Mouse (Mus musculus): Measurements from ENCODE around the gene Map7.

Map7 gene

DNA sequence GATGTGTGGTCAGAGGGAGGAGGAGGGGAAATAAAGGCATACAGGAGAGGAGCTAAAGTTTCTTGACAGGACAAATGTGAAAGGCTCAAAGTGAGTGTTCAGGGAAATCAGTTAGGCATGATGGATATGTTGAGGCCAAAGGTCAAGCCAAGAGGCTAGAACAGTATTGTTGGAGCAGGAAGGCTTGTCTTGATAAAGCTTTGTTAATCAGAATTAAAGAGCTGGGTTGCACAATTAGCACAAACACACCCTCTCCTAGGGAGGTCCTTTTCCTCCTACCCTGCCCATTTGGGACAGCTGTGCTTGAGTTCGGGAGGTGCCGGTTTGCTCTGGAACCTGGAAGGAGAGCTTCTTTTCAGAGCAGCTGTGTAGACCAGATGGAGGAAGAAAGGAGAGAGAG, 5.2 kb downstream of the Map7 start:
- DNase-seq (ENCODE audit: low spot score), result no peak

DNA sequence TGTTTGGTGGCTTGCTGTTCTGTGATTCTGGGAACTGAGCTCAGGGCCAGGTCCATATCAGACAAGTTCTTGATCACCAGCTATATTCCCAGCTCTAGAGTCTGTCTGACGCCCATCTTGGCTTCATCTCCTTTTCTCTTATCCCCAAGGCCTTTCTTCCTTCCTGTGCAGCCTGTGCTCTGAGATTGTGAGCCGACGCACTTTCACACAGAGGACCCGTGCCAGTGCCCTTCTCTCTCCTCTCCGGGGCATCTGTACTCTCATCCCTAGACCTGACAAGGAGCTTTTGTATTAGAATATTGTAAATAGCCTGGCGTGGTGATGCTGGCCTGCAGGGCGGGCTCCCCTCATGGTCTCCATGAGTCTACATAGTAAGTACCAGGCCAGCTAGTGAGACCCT, 7.1 kb downstream of the Map7 start:
- no peak for DNase-seq (ENCODE audit: low spot score)

DNA sequence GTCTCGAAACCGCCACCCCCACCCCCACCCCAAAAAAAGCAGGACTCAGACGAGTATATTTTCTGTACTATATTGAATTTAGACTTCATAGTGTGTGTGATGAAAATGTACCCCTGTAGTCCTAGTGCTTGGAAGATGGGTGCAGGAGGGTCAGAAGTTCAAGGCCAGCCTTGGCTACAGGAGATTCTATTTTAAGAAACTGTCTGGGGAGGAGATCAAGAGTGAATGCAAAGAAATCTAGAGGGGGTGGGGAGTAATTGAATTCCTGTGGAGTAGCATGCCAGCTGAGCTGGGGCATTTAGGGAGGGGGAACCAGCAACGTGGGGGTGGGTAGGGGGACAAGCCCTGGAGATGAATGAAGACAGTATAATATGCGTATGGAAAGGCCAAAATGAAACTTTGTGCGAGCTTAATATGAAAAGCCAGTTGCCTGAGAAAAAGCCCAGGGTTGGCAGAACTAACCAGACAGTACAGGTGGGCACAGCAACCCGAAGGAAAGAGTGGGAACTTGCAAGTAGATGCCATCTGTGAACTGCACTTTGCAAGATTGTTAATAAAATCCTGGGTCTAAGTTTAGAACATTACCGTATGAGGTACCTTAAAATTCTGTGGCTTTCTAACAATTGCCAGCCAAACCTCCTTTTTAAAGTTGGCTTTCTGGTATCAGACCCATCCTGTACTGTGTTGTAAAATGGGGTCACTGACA, 8.9 kb downstream of the Map7 start:
- no peak for DNase-seq (ENCODE audit: low spot score)

DNA sequence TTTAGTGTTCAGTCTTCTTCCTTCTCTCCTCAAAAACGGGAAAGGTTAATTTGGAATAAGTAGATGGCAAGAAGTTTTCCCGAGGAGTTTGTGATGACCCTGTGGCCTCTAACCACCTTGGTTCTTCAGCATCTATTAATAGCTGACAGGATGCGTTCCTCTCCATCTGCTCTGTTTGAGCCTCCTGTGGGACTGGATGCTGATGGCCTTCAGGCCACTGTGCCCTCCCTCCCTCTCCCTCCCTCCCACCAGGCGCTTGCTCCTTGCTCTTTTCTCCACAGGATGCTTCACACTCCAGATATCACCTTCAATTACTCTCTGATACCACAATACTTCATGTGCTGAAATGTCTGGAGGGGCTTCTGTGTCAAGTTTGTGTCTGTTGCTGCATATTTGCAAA, 10.5 kb downstream of the Map7 start:
- DNase-seq (ENCODE audit: low spot score), result no peak

DNA sequence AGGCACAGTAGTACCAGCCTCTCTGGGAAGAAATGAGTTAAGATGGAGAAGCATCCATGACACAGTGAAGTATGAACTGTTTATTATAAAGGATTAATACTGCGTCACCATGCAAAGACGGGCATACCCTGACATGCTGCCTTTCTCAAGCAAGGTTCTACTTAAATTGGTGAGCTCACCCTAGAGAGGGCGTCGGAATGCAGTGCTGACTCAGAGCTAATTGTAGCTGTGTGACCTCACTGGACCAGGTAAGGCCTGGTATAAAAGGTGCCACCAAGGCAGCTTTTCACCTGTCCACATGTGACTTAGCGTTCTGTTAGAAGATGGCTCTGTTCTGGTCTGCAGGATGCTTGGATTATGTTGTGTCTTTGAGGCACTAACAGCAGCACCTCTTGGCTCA, 11.0 kb downstream of the Map7 start:
- DNase-seq (ENCODE audit: low spot score), result no peak

DNA sequence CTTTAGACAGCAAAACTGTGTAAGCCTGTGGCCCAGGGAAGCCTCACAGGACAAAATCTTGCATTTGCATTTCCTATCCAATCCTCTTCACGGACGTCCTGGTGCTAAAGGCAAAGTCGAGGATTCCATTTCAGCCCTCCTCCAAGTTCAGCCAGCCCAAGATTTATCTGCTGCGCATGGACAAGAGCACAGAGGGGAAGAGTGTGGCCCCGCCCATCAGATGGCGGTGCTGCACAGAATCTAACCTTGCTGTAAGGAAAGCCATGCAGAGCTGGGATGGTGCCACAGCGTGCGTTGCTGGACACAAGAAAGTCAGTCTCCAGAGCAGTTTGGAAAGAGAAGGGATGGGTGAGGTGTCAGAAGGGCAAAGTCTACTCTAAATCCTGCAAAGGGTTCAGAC, 12.6 kb downstream of the Map7 start:
- no peak for DNase-seq (ENCODE audit: low spot score)

DNA sequence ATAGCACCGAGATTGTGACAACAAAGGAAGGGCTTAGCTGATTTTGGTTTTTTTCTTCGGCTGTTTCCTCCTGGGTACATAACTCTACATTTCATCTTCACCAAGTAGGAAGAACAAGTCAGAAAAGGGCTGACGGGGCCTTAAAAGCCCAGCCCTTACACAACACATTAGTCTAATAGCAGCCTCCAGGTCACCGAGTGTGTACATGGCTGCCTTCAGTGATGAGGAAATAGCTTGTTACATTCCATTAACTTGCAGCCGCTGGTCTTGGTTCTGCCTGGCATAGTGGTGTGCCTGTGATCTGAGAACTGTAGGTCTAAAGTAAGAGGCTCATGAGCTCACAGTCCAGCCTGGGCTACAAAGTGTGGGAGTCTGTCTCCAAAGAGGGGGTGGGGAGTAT, 16.5 kb downstream of the Map7 start:
- DNase-seq (ENCODE audit: low spot score), result no peak

DNA sequence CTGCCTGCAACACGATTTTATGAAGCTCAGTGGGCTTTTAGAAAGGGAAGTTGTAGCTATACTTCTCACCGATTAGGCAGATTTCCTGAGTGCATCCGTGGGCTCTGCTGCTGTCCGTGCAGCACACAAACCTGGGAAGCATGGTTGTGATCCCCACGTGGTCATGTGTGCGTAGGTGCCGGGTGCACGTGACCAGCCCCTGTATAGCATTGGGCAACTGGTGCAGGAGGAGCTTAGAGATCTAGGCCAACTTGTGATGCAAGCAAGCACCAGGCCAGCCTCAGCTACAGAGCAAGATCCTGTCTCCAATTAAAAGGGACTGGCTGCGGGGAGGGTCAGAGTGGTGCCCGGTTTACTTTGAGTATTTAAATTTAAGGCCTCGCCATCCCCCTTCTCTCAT, 18.5 kb downstream of the Map7 start:
- DNase-seq (ENCODE audit: low spot score), result no peak

DNA sequence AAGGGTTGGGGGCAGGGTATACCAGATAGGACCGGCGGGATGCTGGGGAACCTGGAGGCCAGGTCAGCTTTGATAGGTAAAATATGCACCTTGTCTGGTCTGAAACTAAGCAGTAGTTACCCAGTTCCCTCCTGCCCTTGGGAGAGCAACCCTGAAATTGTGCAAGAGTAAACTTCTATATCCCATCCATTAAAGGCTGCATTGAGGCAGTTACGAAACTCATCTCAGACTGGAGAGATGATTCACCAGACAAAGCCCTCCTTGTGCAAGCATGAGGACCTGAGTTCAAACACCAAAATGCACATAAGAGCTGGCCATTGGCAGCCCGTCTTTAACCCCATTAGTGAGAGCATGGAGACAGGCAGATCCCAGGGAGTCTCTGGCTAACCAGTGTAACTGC, 19.2 kb downstream of the Map7 start:
- DNase-seq (ENCODE audit: low spot score), result no peak

DNA sequence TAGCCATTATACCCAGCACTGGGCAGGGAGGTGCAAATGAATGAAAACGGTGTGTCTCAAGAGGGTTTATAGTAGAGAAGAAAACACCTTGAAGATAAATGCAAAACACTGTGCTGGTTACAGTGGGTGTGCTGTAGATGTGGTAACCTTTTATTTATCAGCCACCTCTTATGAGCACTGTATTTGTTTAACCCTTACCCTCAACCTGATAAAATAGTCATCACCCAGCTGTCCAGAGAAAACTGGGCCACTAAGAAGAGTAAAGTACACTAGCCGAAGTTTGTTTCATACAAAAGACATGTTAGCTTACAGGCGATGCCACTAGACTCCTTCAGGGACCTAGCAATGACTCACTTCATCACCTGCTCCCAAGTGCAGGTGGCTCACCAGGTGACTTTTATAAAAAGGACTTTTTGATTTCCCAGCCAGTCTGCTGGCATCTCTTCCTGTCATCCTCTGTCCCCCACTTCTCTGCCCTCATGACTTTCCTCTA, 21.0 kb downstream of the Map7 start:
- DNase-seq (ENCODE audit: low spot score), result no peak

DNA sequence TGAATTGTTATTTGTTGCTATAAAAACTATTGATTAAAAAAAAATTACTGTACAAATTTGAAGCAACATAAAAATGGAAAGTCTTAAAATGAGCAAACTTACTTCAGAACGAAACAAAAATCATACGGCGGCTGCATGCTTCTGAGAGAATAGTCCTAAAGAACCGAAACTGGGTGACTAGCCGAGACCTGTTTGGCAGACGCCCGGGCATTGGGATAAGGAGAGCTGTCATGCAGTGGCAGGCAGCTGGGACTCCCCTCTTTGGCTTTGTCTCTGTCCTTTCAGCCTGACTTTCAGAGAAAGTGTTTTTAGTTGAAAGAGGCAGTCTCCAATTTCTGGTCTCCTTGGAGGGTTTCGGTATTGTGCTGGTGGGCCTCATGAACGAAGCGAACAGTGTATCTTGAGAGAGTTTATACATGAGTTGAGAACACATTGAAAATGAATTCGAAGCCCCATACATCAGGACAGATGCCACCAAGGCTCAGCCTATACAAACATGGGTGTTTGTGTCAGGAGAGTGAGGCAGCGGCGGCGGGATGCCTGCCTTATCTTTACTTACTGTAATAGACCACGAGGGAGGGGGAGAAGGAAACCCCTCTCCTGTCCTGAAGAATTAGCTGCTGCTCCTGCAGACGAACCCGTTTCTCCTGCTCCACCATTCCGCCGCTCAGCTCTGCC, 21.8 kb downstream of the Map7 start:
- DNase-seq (ENCODE audit: low spot score), result no peak

DNA sequence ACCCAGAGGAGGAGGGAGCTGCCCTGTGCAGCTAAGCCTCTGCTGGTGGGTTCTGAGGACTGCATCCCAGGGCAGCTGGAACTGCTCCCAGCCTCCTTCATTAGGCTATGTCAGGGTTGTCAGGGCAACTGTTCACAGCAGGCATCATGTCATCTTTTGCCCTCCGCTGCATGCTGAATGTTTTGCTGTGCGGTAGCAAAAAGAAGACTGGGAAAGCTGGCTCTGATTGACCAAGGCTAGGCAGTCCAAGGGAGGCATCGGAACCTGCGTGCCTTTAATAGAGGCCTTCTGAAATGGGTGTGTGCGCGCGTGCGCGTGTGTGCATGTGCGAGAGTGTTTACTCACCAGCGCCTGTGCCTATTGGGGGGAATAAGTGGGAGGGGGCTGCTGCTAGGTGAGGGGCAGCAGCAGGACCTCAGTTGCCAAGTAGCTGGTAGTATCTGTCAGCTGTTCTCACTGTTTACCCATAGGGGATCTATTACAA, 22.4 kb downstream of the Map7 start:
- no peak for DNase-seq (ENCODE audit: low spot score)

DNA sequence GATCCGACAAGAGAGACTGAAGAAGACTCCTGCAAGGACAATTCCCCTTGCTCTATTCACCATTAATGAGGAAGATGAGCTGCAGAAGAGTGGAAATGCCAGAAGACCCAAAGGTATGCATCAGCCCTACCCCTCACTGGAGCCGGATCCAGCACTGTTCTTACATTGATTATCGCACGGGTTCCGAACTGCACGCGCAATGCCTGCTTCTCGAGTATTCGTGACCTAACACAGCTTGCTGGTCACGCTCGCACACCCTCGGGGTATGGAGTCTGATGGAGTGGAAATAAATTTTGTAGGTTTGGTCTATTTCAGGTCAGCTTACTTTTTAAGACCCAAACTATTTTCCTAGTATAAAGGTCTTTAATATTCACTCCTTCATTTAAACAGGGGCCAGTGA, 22.9 kb downstream of the Map7 start:
- no peak for DNase-seq (ENCODE audit: low spot score)

DNA sequence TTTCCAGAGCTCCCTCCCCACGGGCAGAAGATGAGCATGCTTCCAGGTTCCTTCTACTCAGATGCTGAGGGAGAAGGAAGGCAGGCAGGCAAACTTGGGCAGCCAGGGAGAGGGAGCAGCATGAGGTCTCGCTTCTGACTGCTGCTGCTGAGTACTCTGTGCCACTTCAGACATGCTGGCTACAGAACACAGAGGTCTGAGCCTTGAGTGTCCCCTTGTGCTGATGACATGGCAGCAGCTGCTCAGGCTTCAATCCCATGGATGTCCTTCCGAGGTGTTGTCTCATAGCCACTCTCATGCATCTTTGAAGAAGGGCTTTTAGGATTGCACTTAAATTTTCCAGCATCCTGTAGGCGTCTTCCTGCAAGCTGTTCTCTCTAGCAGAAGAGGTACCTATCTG, 23.5 kb downstream of the Map7 start:
- no peak for DNase-seq (ENCODE audit: low spot score)

DNA sequence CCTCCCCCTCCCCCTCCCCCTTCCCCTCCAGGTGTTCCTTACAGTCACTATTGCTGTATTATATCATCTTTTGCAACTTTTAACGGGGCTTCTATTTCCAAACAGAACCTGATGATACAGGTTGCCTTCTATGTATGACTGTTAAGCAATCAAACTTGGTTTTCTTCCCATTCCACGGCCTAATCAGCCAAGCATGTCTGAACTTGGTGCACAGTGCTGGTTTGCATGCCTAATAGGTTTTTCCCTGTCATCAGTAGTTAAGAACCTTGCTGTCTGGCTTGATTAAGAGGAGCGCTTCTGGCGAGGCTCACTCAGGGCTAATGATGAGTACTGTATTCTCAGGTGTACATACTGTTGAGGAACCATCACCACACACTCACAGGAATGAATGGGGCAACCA, 25.5 kb downstream of the Map7 start:
- no peak for DNase-seq (ENCODE audit: low spot score)

DNA sequence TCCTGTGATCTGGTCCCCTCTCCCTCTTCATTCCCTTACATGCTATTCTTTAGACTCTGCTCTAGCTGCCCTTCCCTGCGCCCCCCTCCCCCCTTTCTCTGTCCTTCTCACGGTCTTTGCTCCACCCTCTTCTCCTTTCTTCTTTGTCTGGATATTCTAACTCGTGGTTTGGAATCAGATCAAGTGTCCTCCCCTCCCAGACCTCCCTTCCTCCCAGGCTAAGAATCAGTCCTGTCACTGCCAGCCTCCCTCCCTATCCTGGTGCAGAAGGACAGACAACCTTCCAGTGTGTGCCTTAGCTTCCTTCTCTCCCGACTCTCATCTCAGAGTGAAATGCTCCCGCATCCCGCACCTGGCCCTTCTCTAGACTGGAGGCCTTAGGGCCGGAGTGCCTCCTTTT, 27.8 kb downstream of the Map7 start:
- DNase-seq (ENCODE audit: low spot score), result no peak

DNA sequence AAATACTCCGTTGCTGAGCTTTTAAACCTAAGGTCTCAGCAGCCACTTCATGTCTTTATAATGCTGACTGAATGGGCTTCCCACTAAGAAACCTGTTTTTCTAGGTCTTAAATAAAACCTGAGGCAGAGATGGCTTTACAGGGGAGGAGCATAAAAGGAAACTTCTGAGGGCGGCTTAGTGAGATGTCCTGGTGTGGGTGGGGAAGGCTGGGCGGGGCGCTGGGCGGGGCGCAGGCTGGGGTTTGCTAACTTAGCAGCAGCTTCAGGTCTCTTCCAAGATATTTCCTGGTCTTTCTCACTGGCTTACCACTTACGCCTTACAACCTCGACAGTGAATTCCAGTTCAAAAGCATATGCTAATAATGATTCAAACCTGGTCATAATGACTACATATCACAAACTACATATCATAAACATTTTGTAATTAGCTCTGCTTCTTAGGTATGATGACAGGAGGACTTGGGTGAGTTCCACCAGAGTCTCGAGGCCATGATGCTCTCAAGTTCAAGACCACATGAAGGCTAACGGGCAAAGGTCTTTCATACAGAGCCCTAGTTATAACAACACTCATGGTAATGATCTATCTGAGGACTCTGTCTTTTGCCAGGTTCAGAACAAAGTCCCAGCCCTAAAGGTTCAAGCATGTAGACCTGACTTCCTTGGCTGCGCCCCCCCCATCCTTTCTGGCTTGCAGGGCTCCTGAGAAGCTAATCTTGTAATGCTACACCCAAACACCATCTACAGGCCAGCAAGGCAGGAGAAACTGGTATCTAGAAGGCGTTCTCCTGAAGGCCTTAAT, 30.7 kb downstream of the Map7 start:
- no peak for DNase-seq (ENCODE audit: low spot score)

DNA sequence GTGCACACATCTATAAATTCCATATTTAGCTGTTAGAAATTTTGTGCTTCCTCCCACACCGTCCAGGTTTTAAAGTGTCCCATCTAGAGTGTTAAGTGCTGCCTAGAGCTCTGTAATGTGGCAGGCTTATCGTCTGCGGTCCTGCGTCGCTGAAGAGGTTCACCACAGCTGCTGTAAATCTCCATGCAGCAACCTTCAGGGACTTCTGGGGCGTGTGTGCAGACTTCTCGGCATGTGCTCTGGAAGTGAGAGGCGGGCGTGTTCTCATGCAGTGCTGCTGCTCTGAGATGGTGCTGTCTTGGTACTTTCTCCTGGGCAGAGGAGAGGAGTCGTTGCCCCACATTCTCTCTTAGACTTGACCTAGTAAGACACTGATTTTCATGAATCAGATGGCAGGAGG, 32.9 kb downstream of the Map7 start:
- DNase-seq (ENCODE audit: low spot score), result no peak

DNA sequence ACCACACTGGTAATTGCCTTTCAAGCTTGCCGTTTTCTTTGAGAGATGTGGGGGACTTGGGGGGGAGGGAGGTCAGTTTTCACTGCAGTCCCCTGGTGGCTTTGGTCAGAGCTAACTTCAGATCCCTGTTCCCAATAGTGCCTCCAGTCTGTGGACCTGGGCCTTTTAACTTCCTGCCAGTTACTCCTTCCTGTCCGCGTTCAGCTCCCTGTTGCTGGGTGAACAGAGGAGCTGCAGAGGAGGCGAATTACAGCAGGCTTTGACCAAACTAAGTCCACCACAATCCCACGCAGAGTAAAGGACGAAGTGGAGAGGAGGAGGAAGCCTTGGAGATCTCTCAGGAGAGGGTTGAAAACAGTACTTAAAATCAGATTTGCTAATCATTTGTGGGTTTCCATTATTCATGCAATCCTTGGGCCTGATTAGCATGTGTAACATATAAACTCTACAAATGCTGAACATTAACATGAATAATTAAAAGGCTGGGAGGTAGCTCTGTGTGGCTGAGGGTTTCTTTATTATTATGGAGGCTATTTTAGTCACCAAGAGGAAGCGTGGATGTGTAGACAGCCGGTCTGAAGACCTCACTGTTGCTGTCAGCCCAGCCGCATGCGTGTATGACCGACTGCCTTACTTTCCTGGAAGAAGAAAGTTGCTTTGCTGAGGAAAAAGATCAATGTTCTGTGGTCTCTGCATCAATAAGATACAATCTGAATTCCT, 33.6 kb downstream of the Map7 start:
- no peak for DNase-seq (ENCODE audit: low spot score)

DNA sequence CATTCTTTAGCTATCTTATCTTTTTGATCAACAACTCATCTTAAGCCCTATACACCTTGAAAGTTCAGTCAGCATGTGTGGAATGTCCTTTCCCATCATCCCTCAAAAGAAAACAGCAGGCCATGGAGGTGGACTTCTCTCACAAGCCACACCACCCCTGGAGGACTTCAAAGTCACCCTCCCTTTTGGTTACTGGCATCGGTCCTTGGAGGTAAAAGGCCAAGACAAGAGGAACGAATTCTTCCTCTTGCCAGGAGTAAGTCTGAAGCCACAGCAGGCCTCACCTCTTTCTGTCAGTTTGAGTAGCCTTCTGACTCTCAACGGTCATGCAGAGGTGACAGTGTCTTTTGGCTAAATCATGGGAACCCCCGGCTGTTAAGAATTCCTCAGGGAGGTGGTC, 36.1 kb downstream of the Map7 start:
- no peak for DNase-seq (ENCODE audit: low spot score)

DNA sequence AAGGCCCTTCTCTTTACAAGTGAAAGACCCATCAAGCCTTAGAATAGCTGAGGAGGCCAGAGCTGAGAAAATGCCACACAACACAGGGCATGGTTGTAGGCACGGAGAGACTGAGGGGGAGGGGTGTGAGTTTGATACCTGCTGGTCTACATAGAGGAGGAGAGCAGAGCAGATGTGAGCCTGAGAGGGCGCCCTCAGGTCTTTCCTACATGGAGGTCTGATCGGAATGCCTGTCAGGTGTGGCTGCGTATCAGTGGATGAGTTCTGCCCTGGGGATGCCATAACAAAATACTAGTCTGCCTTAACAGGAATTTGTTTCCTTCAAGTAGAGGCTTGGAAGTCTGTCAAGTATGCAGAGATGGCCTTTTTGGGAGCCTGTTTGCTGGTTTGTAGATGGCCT, 37.0 kb downstream of the Map7 start:
- no peak for DNase-seq (ENCODE audit: low spot score)

DNA sequence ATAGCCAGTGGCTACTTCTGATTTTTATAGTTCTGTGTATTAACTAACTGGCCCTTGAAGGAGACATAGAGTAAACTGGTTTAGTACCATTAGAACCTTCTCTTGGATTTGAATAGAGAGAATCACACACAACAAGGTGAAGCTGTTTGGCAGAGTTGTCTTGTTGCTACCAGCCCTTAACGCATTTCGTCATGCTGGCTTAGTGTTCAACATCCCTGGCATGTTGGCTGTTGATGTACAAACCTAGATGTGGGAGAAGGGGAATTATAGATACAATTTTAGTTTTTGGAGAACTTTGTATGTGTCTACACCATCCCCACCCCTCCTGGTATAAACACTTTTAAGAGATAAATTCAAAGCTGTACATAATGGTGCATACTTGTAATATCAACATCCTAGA, 37.5 kb downstream of the Map7 start:
- no peak for DNase-seq (ENCODE audit: low spot score)

Data from ovary, postnatal 10 days (tissue).